Mouse (Mus musculus) embryo, embryonic 9.5 days (tissue): Measurements from ENCODE around the gene Opa3.
A peak's percentile ranks its signal among the peaks of the same experiment; 100 is the strongest.

Experiments used
- DNase-seq: peaks from one replicate; pipeline ENCODE4 v3.0.0-alpha.2; 2017; ENCODE audit errors: extremely low spot score

Opa3 gene

DNA sequence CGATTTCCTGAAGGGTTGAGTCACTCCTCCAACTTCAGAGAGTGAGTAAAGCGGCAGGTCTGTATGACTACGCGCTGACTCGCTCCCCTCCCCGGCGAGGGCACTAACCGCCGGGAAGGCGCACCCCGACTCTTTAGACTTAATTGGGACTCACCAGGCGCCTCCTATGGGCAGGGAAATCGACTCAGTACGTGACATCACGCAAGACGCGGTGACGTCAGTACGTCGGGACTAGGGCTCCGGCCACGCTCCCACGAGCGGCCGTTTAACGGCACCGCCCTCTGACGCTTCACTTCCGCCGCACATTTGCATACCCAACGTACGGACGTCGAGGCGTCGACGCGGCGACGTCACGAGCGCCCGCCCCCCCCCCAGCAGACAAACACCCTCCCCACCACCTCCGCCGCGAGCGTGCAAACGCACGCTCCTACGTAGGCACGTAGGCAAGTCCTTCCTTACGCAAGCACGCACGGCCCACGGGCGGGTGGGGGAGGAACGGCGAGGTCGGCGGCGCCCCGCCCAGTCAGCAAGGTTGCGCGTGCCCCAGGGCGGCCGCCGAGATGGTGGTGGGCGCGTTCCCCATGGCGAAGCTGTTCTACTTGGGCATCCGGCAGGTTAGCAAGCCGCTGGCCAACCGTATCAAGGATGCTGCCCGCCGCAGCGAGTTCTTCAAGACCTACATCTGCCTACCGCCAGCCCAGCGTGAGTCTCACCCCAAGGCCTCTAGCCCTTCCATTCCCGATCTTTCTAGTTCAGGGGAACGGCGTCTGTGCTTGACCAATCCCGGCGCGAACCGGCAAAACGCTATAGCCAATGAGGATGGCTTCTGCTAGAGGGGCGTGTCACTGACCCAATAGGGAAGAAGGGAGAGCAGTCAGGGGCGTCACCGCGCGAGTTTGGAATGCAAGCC, at the start of gene Opa3:
Gene Opa3 (plus strand): TSS at position 452 of the 910 bp plus-strand sequence.
- DNase-seq, result peak; percentile 99

DNA sequence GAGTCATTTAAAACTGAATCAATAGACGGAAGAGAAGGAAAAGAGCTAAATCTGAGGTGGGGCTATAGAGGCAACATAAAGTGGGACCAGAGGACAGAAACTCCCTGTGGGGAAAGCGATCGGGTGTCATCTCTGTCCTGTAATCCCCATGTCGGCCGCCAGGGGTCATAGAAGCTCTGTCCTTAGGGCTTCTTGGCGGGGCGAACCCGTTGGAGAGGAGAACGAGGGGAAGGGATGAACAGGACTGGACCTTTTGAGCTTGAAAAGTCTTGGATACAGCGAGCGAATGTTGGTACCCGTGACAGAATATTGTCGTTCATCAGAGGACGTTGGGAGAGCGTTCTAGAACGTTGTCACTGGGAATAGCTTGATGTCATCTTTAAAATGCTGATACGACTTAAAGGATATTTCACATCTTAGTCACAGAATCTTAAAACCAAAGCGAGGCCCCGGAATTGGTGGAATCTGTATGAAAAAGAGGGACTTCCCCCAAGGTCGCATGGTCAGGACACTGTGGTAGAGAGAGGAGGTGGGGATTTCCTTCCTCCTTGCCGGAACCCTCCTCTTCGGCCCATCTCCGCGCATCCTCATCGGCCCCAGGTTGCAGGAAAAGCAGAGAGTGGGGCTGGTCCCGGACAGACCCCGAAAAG, 49.6 kb upstream of the Opa3 start:
- peak; percentile 83 for DNase-seq

DNA sequence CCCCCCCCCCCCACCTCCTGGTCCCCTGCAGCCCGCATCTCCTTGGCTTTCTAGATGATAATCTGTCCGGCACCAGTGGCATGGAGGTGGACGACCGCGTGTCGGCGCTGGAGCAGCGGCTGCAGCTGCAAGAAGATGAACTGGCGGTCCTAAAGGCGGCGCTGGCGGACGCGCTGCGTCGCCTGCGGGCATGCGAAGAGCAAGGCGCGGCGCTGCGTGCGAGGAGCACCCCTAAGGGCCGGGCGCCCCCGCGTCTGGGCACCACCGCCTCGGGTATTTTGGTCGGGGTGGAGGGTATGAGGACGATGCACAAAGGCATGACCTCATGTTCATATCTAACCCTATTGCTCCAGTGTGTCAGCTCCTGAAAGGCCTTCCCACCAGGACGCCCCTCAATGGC, 49.0 kb upstream of the Opa3 start:
- peak; percentile 66 for DNase-seq

DNA sequence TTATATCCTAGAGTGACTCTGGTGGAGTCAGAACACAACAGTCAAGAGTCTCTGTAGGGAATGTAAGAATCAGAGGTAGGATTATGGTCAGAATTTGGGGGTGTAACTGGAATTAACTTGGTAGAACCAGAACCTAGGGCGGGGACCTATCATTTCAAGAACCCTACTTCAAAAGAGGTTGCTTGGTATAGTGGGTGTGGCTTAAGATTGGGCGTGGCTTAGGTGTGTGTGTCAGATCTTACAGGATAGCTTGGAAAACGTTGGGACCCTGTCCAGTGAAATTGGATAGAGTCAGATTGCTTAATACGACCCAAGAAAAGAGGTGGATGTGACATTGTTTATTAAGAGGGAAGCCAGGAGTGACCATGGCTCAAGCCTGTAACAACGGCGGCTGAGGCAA, 48.2 kb upstream of the Opa3 start:
- no peak for DNase-seq

DNA sequence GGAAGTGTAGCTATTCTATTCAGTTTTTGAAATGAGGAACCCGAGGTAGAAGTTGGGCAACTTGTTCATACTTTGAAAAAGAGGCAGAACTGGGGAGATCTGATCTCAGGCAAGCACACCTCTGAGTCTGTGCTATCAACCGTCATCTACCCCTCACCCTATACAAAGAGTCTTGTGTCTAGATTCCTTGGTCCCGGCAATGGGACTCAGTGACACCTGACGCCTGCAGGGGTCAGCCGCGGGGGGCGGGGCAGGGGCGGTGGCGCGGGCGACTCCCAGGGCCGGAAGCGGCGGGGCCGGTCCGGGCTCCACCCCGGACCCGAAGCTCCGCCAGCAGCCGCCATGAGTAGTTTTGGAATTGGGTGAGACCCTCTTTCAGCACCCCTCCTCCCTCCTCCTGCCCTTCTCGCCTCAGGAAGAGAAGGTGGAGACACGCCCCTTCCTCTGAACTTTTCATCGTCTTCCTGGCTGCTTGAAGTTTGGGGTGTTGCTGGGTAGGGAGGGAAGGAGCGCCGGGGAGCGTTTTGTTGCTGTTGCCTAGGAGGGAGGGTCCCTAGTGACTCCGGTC, 47.2 kb upstream of the Opa3 start:
- peak; percentile 79 for DNase-seq

DNA sequence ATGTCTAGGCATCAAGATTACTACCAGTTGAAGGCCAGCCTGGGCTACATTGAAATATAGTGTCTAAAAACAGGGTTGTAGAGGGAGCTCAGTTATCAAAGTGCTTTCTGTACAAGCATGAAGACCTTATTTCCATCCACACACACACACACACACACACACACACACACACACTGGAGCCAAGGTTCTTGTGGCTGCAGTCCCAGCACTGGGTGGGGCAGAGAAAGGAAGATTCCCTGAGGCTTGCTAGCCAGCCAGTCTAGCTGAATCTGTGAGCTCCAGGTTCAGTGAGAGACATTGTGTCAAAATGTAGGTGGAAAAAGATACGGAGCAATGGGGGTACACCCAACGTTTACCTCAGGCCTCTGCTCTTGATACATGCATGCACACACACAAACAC, 43.9 kb upstream of the Opa3 start:
- DNase-seq, result no peak

DNA sequence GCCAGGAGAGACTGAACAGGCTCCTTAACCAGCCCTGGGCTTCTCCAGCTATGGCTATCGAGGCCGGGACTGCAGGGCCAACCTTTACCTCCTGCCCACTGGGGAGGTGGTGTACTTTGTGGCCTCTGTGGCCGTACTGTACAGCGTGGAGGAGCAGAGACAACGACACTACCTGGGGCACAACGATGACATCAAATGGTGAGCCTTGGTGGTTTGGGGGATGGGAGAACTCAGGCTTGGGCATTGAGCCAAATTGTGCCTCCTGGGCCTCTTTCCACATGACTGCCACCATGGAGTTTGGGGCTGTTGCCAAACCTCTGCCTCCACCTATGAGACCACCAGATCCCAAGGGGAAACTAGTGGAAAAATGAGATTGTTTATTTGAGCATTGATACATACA, 43.4 kb upstream of the Opa3 start:
- DNase-seq, result no peak

DNA sequence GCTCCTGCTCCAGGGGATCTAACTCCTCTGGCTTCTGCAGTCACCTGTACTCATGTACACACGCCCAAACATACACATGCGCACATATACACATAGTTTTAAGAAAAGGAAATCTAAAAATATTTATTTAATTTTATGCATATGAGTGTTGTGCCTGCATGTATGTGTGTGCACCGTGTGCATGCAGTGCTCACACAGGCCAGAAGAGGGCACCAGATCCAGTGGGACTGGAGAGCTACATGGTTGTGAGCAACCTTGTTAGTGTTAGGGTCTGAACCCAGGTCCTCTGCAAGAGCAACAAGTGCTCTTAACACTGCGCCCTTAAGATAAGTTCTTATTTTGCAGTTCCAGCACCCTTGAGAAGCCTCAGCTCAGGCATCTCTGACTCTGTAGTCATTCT, 33.5 kb upstream of the Opa3 start:
- DNase-seq, result no peak

DNA sequence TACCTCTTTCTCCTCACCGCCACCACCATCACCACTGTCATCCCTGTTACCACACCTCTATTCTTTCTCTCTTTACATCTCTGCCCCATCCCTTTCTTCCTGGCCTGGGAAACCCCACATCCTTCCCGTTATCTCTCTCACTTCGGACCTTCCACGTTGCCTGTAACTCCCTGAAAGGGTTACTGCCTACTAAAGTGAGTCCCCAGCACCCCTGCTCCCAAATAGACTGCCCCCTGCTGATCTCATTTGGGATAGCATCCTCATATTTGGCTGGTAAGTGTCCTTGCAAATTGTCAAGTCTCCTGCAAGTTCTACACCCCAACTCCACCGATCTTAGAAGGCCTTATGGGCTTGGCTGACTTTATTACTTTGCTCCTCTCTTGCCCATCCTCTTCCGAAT, 31.5 kb upstream of the Opa3 start:
- no peak for DNase-seq

DNA sequence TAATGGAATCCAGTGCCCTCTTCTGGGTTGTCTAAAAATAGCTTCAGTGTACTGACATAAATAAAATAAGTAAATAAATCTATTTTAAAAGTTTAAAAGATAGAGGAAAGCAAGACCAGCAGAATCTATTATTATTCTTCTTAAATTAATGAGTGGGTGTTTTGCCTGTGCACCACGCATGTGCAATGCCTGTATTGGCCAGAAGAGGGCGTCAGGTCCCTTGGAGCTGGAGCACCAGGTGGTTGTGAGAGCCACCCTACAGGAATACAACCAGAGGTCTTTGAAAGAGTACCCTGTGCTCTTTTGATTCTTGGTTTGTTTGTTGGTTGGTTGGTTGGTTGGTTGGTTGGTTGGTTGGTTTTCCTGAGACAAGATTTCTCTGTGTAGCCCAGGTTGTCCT, 30.1 kb upstream of the Opa3 start:
- no peak for DNase-seq

DNA sequence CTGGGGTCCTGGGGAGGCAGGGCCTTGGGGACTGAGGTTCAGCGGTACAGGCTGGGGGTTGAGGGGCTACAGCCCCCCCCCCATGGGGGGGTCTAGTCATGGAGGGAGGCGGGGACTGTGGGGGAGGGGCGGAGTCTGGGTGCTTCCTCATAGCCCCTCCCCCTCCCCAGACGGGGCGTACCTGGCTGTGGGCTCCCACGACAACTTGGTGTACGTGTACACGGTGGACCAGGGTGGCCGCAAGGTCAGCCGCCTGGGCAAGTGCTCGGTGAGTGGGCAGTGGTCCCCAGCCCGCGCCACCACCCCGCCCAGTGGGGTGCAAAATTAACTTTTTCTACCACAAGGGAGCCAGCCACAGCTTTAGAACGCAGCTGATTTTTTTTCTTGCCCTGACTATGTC, 26.5 kb upstream of the Opa3 start:
- DNase-seq, result no peak

DNA sequence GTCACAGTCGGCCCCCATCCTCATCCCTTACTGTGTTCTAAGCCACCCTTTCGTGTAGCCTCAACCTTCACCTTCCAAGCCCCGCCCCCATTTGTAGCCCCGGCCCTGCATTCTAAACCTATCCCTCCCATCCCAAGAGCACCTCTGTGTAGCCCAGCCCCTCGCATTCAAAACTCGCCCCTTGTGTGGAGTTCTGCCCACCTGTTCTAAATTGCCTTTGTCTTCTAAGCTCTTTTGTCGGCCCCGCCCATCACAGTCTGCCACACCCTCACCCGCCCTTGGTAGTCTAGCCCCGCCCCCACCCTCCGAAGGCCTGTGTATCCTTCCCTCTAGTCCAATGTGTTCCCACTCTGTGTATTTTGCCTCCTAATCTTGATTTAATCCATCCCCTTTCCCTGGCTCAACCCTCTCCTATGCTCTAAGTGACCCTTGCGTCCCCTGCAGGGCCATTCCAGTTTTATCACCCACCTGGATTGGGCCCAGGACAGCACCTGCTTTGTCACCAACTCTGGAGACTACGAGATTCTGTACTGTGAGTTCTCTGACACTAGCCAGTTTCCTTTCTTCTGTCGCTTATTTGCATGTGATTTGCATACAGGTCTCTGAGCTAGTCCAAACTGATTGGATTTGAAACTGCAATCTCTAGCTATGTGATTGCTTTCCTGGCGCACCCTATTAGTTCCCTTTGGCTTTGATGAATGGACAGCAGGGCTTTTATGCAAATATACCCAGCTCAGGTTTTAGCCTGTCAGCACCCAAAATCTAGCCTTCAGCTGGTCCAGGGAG, 25.9 kb upstream of the Opa3 start:
- DNase-seq, result no peak

DNA sequence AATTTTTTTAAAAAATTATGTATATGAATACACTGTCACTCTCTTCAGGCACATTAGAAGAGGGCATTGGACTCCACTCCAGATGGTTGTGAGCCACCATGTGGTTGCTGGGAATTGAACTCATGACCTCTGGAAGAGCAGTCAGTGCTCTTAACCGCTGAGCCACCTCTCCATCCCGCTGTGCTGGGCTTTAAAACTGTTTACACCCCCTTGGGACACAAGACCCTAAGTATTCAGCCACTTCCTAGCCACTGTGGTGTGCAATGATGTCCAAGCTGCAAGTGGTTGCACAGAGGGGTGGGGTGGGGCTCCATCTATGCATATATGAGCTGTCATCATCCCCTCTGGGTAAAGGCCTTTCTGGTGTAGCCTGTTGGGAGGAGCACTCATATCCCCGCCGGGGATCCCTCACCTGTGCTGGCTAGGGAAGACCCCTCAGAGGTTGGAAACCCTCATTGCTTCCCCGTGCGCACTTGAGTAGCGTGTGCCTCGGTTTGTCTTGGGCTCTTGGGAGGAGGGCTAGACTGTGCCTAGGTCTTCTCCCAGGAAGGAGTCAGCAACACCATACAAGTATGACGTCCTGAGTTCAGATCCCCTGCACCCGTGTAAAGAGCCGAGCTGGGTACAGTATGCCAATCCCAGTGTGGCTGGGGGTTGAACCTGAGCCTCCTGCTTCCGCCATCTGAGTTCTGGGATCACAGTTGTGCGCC, 19.8 kb upstream of the Opa3 start:
- DNase-seq, result no peak

DNA sequence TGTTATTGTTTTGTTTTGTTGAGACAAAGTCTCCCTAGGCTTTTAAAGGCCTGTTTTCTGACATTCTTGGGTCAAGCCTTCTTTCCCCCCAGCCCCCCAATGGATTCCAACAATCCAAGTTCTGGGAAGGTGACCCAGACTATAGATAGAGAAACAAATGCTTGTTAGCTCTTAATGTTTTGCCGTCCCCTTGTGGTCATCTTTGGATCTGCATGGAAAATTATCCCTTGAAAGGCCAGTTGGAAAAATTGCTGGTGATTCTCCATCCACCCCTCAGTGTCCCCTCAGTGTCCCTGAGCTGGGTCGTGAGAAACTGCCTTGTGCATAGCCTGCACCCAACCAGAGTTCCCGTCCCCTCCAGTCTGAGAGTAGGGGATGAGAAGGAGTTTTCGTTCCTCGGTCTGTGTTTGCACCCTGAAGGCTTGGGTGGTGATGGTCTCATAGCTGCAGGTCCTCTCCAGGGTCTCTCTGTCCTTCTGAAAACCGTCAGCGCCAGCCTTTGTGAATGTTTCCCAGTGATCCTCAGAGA, 19.1 kb upstream of the Opa3 start:
- DNase-seq, result peak; percentile 36

DNA sequence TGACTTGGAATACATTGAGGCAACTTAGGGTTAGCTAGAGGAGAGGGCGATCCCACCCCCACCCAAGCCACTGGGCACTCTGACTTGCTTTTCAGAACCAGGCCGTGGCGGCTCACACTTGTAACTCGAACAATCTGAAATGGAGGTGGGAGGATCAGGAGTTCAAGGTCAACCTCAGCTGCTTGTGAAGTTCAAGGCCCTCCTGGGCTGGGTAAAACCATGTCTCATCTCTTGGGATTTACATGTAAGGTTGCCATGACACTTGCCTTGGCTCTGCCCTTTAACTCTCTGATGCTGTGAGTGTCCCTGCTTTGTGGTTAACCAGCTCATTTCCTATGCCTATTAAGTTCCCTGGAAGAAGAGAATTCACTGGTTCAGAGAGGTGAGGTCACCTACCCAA, 18.6 kb upstream of the Opa3 start:
- no peak for DNase-seq

DNA sequence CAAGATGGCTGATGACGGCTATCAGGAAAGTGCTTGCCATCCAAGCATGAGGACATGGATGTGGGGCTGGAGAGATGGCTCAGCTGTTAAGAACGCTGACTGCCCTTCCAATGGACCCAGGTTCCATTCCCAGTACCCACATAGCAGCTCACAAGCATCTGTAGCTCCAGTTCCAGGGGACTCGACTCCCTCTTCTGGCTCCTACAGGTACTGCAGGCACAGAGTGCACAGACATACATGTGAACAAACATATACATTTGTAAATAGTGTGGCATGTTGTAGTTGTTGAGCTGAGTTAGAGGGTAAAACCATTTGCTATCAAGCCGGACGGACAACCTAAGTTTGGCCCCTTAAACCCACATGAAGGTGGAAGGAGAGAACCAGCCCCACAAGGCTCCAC, 18.1 kb upstream of the Opa3 start:
- DNase-seq, result no peak

DNA sequence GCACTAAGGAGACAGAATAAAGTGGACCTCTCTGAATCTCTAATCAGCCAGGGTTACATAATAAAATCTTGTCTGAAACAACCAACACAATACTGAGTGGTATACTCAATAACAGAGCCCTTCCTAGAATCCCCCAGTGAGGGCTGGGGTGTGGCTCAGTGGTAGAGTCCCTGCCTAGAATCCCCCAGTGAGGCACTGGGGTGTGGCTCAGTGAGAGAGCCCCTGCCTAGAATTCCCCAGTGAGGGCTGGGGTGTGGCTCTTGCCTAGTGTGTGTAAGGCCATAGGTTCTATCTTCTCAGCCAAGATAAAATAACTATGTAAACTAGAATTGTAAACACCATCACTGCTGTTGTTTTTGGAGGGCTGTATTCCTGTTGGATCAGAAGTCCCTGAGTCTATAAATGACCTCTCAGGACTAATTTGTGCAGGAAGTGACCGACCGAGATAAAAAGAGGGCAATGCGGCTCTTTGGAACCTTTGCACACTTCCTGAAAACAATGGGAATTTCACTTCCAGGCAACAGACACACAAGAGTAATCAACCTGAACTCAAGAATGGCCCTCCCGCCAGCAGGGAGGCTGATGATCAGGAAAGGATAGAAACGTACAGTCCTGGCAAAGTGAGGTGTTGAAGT, 17.0 kb upstream of the Opa3 start:
- no peak for DNase-seq

DNA sequence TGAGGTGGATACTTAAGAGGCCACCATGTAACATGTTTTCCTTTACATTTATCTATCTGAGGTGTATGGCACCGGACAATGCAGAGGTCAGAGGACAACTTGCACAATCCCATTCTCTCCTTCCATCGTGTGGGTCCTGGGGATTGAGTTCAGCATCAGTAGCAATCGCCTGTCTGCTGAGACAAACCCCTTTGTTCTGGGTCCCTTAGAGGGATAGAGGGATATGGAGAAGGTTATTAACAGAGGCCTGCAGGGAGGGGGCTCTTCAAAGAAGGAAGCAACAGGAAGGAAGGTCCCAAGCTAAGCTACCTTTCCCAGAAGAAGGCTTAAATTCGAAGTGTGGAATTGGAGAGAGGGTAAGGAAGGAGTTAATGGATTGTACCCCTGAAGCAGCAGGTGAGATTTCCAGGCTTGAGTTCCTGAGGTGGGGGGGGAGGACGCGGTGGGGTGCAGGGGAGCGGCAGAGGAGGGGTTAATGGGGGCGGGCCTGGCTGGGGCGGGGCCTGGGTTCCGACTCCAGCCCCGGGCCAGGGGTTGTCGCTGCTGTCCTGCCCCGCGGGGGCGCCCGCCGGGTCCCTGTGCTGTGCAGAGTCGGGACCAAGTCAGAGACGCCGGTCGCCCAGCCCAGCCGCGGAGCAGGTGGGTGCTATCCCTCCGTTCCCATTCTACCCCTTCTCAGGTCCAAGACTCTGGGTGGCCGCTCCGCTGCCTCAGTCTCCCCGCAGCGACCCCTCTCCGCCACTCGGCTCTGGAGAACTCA, 16.0 kb upstream of the Opa3 start, which contains the start of gene Gpr4:
Gene Gpr4 (plus strand): TSS at position 543 of the 760 bp plus-strand sequence.
- peak; percentile 60 for DNase-seq

DNA sequence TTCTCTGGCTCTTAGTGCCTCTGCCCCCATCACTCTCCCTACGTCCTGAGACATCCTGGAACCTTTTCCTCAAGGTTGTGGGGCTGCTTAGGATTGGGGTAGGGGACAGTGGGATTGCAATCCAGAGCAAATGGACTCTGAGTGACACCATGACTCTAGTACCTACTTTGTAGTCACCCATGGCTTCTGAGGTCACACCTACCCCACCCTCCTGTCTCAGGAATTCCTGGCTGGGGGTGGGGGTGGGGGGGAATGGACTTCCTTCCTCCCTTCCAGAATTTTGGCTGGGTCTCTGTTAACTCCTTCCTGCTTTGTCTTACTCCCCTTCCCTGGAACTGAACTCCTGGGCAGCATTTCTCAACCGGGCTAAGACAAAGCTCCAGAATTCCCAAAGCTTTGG, 14.7 kb upstream of the Opa3 start:
- no peak for DNase-seq

DNA sequence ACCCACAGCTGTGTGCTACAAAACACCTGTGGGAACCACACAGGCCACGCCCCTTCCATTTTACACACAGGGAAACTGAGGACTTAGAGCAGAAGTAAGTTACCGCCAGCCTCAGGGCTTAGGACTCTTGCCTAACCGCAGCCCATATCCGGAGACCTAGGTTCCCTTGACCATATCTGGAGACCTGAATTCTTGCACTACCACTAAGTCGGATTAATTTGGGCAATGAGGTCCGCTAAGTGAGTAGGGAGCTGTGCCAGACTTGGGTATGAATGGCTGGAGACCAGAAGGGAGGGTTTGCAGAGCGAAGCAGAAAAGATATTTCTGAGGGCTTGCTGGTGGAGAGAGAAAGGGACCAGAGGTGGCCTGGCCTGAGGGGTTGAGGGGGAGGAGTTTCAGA, 13.8 kb upstream of the Opa3 start:
- DNase-seq, result no peak
